Mouse (Mus musculus) leukemia stem cell, adult 10-12 weeks (primary cell): Measurements from ENCODE around the gene Pth1r. TPM values are rescaled to one million over a fixed set of nuclear protein-coding genes. Genes with fewer than 3 reads are reported as not detected.

Source experiments
- polyA plus RNA-seq: library from polyadenylated mRNA; stranded (reverse); fragments of >175 nt; gene quantifications from 2 replicates; pipeline ENCODE4 v1.2.3, GENCODE M21; 2012; ENCODE audit warnings: low replicate concordance

Gene Pth1r
- polyA plus RNA-seq = 0.52 TPM in 1 of 2 replicates, not detected in the other

DNA sequence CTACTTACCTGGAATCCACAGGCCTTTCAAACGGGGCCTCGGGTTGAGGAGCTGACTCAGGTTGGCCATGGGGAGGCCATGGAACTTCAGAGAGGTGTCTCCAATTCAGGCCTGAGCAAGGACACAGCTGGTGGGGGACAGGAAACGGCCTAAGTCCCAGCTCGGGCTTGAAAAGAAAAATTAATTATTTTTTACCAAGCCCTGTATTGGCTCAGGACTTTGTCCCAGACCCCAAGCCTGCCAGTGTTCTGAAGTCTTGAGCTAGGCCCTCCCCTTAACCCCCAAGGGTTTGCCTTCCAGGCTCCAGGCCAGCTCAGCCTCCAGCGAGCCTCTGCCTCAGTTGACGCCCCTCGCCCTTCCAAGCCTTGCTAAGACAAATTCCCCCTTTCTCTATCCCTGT lies at the start of gene Pth1r:
Pth1r (minus strand) TSS at position 185 of the 400 bp plus-strand sequence.

DNA sequence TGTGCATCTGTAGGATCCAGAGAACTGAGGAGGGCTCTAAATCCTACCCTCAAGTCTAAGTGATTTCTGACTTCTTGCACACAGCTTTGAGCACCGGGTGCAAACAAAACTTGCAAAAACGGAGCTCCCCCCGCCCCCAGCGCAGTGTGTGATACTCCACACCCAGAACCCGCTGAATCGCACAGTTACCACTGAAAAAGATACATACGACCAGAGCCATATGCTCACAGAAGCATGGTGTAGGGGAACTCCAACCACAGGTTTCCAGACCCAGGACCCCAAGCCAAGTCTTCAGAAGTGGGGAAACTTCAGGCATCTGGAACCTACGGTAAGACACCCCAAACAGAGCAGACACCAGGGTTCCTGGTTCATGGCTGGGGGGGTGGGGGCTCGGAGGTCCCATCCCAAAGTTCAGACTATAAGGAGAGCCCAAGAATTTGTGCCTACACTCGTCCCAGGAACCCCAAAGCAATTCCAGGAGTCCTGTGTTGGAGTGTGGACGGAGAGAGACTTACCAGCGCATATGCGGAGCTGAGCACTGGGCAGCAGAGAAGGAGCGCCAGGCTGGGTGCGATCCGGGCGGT lies 5.1 kb downstream of the Pth1r start, which contains the start of gene Myl3:
Myl3 (plus strand) TSS at position 151 of the 584 bp plus-strand sequence.

Other genes with a start within 250 kb of the Pth1r start
- 6.9 and 41.8 TPM in 2 replicates for gene Setd2, start 214.5 kb downstream of the Pth1r start, polyA plus RNA-seq
- gene Nradd, start 122.7 kb downstream of the Pth1r start, polyA plus RNA-seq = 1.2 and 2.9 TPM in 2 replicates
- gene Nbeal2, start 93.0 kb downstream of the Pth1r start, polyA plus RNA-seq = 17.0 and 27.8 TPM in 2 replicates
- gene Ccdc12, start 90.6 kb downstream of the Pth1r start, polyA plus RNA-seq = 52.5 and 111 TPM in 2 replicates
- gene Myl3, start 5.3 kb downstream of the Pth1r start, polyA plus RNA-seq = not detected in 2 replicates
- gene Prss42, start 51.0 kb upstream of the Pth1r start, polyA plus RNA-seq = not detected in 2 replicates
- gene Prss44, start 66.8 kb upstream of the Pth1r start, polyA plus RNA-seq = 0.10 TPM in 1 of 2 replicates, not detected in the other
- gene Prss43, start 79.5 kb upstream of the Pth1r start, polyA plus RNA-seq = not detected in 2 replicates
- gene Prss45, start 87.4 kb upstream of the Pth1r start, polyA plus RNA-seq = not detected in 2 replicates
- not detected in 2 replicates for gene Prss46, start 97.4 kb upstream of the Pth1r start, polyA plus RNA-seq
- gene Prss50, start 110.8 kb upstream of the Pth1r start, polyA plus RNA-seq = 0.24 and 1.2 TPM in 2 replicates
- 6.8 and 7.2 TPM in 2 replicates for gene Als2cl, start 132.7 kb upstream of the Pth1r start, polyA plus RNA-seq
- 0.10 and 0.41 TPM in 2 replicates for gene Tmie, start 133.0 kb upstream of the Pth1r start, polyA plus RNA-seq
- gene Fam240a, start 169.7 kb upstream of the Pth1r start, polyA plus RNA-seq = not detected in 2 replicates
- not detected in 2 replicates for gene Tdgf1, start 199.0 kb upstream of the Pth1r start, polyA plus RNA-seq
- not detected in 2 replicates for gene Lrrc2, start 204.4 kb upstream of the Pth1r start, polyA plus RNA-seq
- not detected in 2 replicates for gene Rtp3, start 243.4 kb upstream of the Pth1r start, polyA plus RNA-seq